ENCODE assay signal across 13 mouse cellular contexts in the genomic region with DNA sequence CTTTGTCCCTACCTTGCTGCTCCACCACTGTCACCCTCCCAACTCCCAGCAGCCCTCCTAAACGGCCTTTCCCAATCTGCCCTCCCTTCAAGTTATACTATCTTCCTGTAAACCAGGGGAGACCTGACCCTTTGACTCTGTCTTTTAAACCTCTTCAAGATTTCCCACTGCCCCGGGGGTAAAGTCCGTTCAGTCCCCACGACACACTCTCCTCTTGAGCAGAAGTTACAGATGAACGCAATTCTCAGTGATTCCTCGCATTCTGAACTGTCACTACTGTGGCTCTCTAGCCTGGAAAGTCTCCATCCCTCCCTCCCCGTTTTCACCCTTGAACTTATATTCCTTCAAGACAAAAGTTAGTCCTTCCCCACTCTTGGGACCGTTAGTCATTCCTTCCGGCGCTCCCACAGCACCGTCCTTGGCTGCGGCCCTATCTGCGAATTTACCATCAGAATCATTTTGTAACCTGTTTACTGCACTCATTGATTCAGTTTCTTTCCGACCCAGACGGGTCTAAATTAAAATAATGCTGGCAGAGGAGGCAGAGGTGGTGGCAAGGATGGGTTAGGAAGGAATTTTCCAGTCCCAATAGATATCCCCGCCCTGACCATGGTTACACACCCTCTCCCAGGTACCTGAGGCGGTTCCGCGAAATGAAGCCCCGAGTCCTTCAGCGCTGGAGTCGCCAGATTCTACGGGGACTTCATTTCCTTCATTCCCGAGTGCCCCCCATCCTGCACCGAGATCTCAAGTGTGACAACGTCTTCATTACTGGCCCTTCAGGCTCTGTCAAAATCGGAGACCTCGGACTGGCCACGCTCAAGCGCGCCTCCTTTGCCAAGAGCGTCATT. TPM values are rescaled to one million over a fixed set of nuclear protein-coding genes. Genes with fewer than 3 reads are reported as not detected.
DNase-seq lines count a peak whose midpoint lies in the region; ATAC-seq and TF ChIP-seq lines count a peak whose summit lies in the region.
"Had no signal": no experiment of that assay in that cellular context is flagged by ENCODE, and none has a peak within 500 bp of the region (broad histone marks: within the 10 kb centered on the region; RNA-seq: fewer than 3 reads in every experiment).

No protein-coding gene starts in this region.

- H3K36me3 ChIP-seq in heart, embryonic 10.5 days, result no peaks in the 10 kb centered on the region
- peaks cover 10% of the 10 kb centered on the region; the same call in 1 of the 2 replicates for H3K36me3 ChIP-seq in kidney, embryonic 15.5 days

- no peak overlapping the region for H3K9ac ChIP-seq in kidney, embryonic 15.5 days

- H3K9me3 ChIP-seq in heart, embryonic 10.5 days, result no peaks in the 10 kb centered on the region
- H3K9me3 ChIP-seq in kidney, embryonic 15.5 days (replicated peaks), result no peaks in the 10 kb centered on the region

- peak overlapping the region; percentile 93 for H3K4me2 ChIP-seq in kidney, embryonic 15.5 days

- WGBS in heart, embryonic 10.5 days, result 7% methylated on average over 32 of the region's 32 CpGs
- WGBS in kidney, embryonic 15.5 days, result 18% methylated on average over 32 of the region's 32 CpGs

- intact Hi-C loops in heart, postnatal 10 days (cut with DNase I), result no loop called here
- intact Hi-C loops in gastrocnemius, adult 2 months (cut with DNase I), result no loop called here

- H3K4me1 ChIP-seq in heart, embryonic 10.5 days, result peaks cover 69% of the 10 kb centered on the region
- H3K4me1 ChIP-seq in kidney, embryonic 15.5 days, result peaks cover 69% of the 10 kb centered on the region

- no peak for TF ChIP-seq CTCF in gastrocnemius, adult 2 months (IDR thresholded peaks at IDR 0.05)

- H3K4me3 ChIP-seq in heart, embryonic 10.5 days, result peak overlapping the region; percentile 73
- peak overlapping the region; percentile 68; the same call in 1 of the 2 replicates for H3K4me3 ChIP-seq in kidney, embryonic 15.5 days (replicated peaks)
- H3K4me3 ChIP-seq in gastrocnemius, adult 2 months, result no peak overlapping the region

- H3K27me3 ChIP-seq in heart, embryonic 10.5 days (ENCODE audit: insufficient read depth, poor library complexity, severe bottlenecking), result peaks cover 58% of the 10 kb centered on the region
- peaks cover 37% of the 10 kb centered on the region for H3K27me3 ChIP-seq in kidney, embryonic 15.5 days

- DNase-seq in heart, embryonic 10.5 days (ENCODE audit: low spot score), result no peak
- DNase-seq in heart, postnatal 10 days, result no peak
- DNase-seq in kidney, postnatal 10 days, result no peak
- peak; percentile 37 for DNase-seq in embryo, embryonic 11 days
- peak; percentile 56 to 60 for DNase-seq in kidney, postnatal 36 days
- no peak for DNase-seq in gastrocnemius, adult 2 months
- DNase-seq in right cerebral cortex, adult 18-20 months, result no peak
- DNase-seq: gastrocnemius, postnatal 10 days; lung, adult 18-20 months; thymus, postnatal 4 days had no signal

- ATAC-seq in kidney, embryonic 15.5 days (replicated peaks; ENCODE audit: low FRiP score), result no peak
- ATAC-seq: CD4-positive, CD25-positive, alpha-beta regulatory T cell, adult 4 months had no signal

- H3K27ac ChIP-seq in heart, embryonic 10.5 days, result no peak overlapping the region
- H3K27ac ChIP-seq in kidney, embryonic 15.5 days, result no peak overlapping the region
- H3K27ac ChIP-seq in gastrocnemius, adult 2 months, result no peak overlapping the region

RNA-seq across cellular contexts. Expression of gene Wnk4, which starts 3.0 kb away (rescaled TPM):
- polyA plus RNA-seq in heart, embryonic 10.5 days (2016; fragmentation: Nextera tagmentation; extraction: Ambion mirVana), result 13.9 and 14.8 TPM in 2 replicates
- total RNA-seq in heart, postnatal 10 days (2021), result 1 to 10 TPM; 5.7 to 7.6 TPM
- polyA plus RNA-seq in kidney, embryonic 15.5 days (2015; fragmentation: Nextera tagmentation; extraction: Ambion mirVana), result 25.5 and 27.2 TPM in 2 replicates
- under 1 TPM; 0.08 to 0.22 TPM for total RNA-seq in gastrocnemius, adult 2 months (2021)
- total RNA-seq: common myeloid progenitor, adult 5-6 weeks had no signal

RNA-seq across cellular contexts. Expression of gene Vps25, which starts 9.9 kb away (rescaled TPM):
- polyA plus RNA-seq in heart, embryonic 10.5 days (2016; fragmentation: Nextera tagmentation; extraction: Ambion mirVana), result 130 and 137 TPM in 2 replicates
- total RNA-seq in heart, postnatal 10 days (2021), result 100 to 1,000 TPM in 1 of 2 experiments, 10 to 100 TPM in 1; 97.5 to 111 TPM
- polyA plus RNA-seq in kidney, embryonic 15.5 days (2015; fragmentation: Nextera tagmentation; extraction: Ambion mirVana), result 135 and 147 TPM in 2 replicates
- 10 to 100 TPM; 40.2 to 53.4 TPM for total RNA-seq in gastrocnemius, adult 2 months (2021)

RNA-seq across cellular contexts. Expression of gene Cntd1, which starts 15.4 kb away (rescaled TPM):
- 0.79 and 1.6 TPM in 2 replicates for polyA plus RNA-seq in heart, embryonic 10.5 days (2016; fragmentation: Nextera tagmentation; extraction: Ambion mirVana)
- under 1 TPM; 0.14 to 0.57 TPM for total RNA-seq in heart, postnatal 10 days (2021)
- polyA plus RNA-seq in kidney, embryonic 15.5 days (2015; fragmentation: Nextera tagmentation; extraction: Ambion mirVana), result 1.6 and 3.1 TPM in 2 replicates
- under 1 TPM; 0.20 to 0.36 TPM for total RNA-seq in gastrocnemius, adult 2 months (2021)

RNA-seq across cellular contexts. Expression of gene Coa3, which starts 15.6 kb away (rescaled TPM):
- polyA plus RNA-seq in heart, embryonic 10.5 days (2016; fragmentation: Nextera tagmentation; extraction: Ambion mirVana), result 189 and 198 TPM in 2 replicates
- 10 to 100 TPM; 84.2 to 92.6 TPM for total RNA-seq in heart, postnatal 10 days (2021)
- polyA plus RNA-seq in kidney, embryonic 15.5 days (2015; fragmentation: Nextera tagmentation; extraction: Ambion mirVana), result 185 and 195 TPM in 2 replicates
- total RNA-seq in gastrocnemius, adult 2 months (2021), result 10 to 100 TPM; 63.0 to 87.7 TPM

RNA-seq across cellular contexts. Expression of gene Ramp2, which starts 17.5 kb away (rescaled TPM):
- 166 and 202 TPM in 2 replicates for polyA plus RNA-seq in heart, embryonic 10.5 days (2016; fragmentation: Nextera tagmentation; extraction: Ambion mirVana)
- 100 to 1,000 TPM; 146 to 180 TPM for total RNA-seq in heart, postnatal 10 days (2021)
- polyA plus RNA-seq in kidney, embryonic 15.5 days (2015; fragmentation: Nextera tagmentation; extraction: Ambion mirVana), result 220 and 232 TPM in 2 replicates
- 10 to 100 TPM; 34.8 to 37.0 TPM for total RNA-seq in gastrocnemius, adult 2 months (2021)
- total RNA-seq: common myeloid progenitor, adult 5-6 weeks had no signal
- polyA plus RNA-seq: CD4-positive, CD25-positive, alpha-beta regulatory T cell, adult 4 months had no signal

Comparison
In these comparisons a context has a peak if more than half of its experiments do, and no peak if none do; other contexts are left out.
1. DNase-seq: peak in embryo, embryonic 11 days (single experiment) and kidney, postnatal 36 days (2 of 2); none in heart, embryonic 10.5 days (single experiment), heart, postnatal 10 days (0 of 2), kidney, postnatal 10 days (single experiment), gastrocnemius, adult 2 months (single experiment) and right cerebral cortex, adult 18-20 months (single experiment).
2. RNA of gene Wnk4, which starts 3.0 kb away (total RNA-seq): 5.7 to 7.6 TPM in heart, postnatal 10 days; 0.08 to 0.22 TPM in gastrocnemius, adult 2 months; every median in the first group is over 4 times any median in the second.